Mouse (Mus musculus): ENCODE results near the gene Olah.

- TF ChIP-seq POLR2A (IDR thresholded peaks at IDR 0.05; ENCODE audit: insufficient read depth, low read depth, low read length) (no peak), CTCF (IDR thresholded peaks at IDR 0.05; ENCODE audit: insufficient read depth, low read depth, low read length) (no peak)
These were observed 48.6 kb downstream of the Olah start for GRCm38 (mm10) chr2:3348422-3348821.
